Mouse (Mus musculus) brain, embryonic 14.5 days (tissue): ENCODE data around the gene Nkpd1. TPM values are rescaled to one million over a fixed set of nuclear protein-coding genes. Genes with fewer than 3 reads are reported as not detected.
A peak's percentile ranks its signal among the peaks of the same experiment; 100 is the strongest.

Experiments
- DNase-seq: peaks from one replicate; pipeline ENCODE4 v3.0.0-alpha.2; 2011; ENCODE audit warnings: low read depth
- CTCF ChIP-seq: fragments of 200-500 bp; IDR thresholded peaks from 2 replicates; pipeline ENCODE4 v1.5.1; 2012; ENCODE audit warnings: inconsistent platforms, mild to moderate bottlenecking, moderate library complexity, borderline replicate concordance; ENCODE audit not compliant: insufficient read depth, insufficient read length; ENCODE audit errors: extremely low read depth
- POLR2A ChIP-seq: fragments of 200-500 bp; IDR thresholded peaks from 2 replicates; pipeline ENCODE4 v1.6.1; 2012; ENCODE audit warnings: mild to moderate bottlenecking, inconsistent platforms, borderline replicate concordance; ENCODE audit not compliant: poor library complexity, insufficient read depth, insufficient read length, severe bottlenecking; ENCODE audit errors: extremely low read depth
- polyA plus RNA-seq: library from polyadenylated mRNA; depleted of rRNA; stranded (reverse); fragments of >200 nt; gene quantifications from 2 replicates; pipeline ENCODE4 v1.2.3, GENCODE M21; 2012; rRNA removed

Nkpd1 gene
- polyA plus RNA-seq, 1 experiment: 0.51 TPM

GRCm38 (mm10) chr7:19562643-19563410 lies 45.2 kb downstream of the Nkpd1 start, which contains the start of gene Ppp1r37:
Ppp1r37 (minus strand) TSS chr7:19563076.
- peak; percentile 68 for DNase-seq
- TF ChIP-seq CTCF (no peak), POLR2A (no peak)

GRCm38 (mm10) chr7:19563884-19564283 lies 46.2 kb downstream of the Nkpd1 start:
- no peak for DNase-seq
- TF ChIP-seq CTCF: no peak
- TF ChIP-seq POLR2A: no peak

GRCm38 (mm10) chr7:19564455-19564854 lies 46.8 kb downstream of the Nkpd1 start:
- TF ChIP-seq CTCF (peak; percentile 14; the same call in 1 of the 2 replicates), POLR2A (no peak)
- no peak for DNase-seq

- no peak for DNase-seq
- TF ChIP-seq POLR2A: no peak
Measured at GRCm38 (mm10) chr7:19565803-19566202, 48.2 kb downstream of the Nkpd1 start.

GRCm38 (mm10) chr7:19567426-19567825 lies 49.8 kb downstream of the Nkpd1 start:
- no peak for DNase-seq
- TF ChIP-seq POLR2A (no peak), CTCF (no peak)

GRCm38 (mm10) chr7:19569647-19570046 lies 52.0 kb downstream of the Nkpd1 start:
- DNase-seq: no peak
- TF ChIP-seq POLR2A (no peak), CTCF (no peak)

- no peak for TF ChIP-seq CTCF
- TF ChIP-seq POLR2A: peak; percentile 96
- DNase-seq: peak; percentile 89
Measured at GRCm38 (mm10) chr7:19572926-19573775, 55.5 kb downstream of the Nkpd1 start.

GRCm38 (mm10) chr7:19573776-19574140 lies 56.1 kb downstream of the Nkpd1 start:
- TF ChIP-seq POLR2A: no peak
- TF ChIP-seq CTCF: no peak
- DNase-seq: no peak

Other genes with a start within 250 kb of the Nkpd1 start
- 66.4 and 89.0 TPM in 2 replicates for gene Vasp, start 246.0 kb upstream of the Nkpd1 start, polyA plus RNA-seq
- gene Ppm1n, start 237.8 kb upstream of the Nkpd1 start, polyA plus RNA-seq: 1.1 and 1.3 TPM in 2 replicates
- 159 and 189 TPM in 2 replicates for gene Rtn2, start 235.2 kb upstream of the Nkpd1 start, polyA plus RNA-seq
- 0.19 and 0.23 TPM in 2 replicates for gene Fosb, start 207.8 kb upstream of the Nkpd1 start, polyA plus RNA-seq
- gene Ercc1, start 173.1 kb upstream of the Nkpd1 start, polyA plus RNA-seq: 65.1 and 81.9 TPM in 2 replicates
- gene Cd3eap, start 158.4 kb upstream of the Nkpd1 start, polyA plus RNA-seq: 11.9 and 12.7 TPM in 2 replicates
- 8.2 and 8.9 TPM in 2 replicates for gene Ppp1r13l, start 158.1 kb upstream of the Nkpd1 start, polyA plus RNA-seq
- gene Ercc2, start 135.8 kb upstream of the Nkpd1 start, polyA plus RNA-seq: 81.7 and 106 TPM in 2 replicates
- gene Klc3, start 113.7 kb upstream of the Nkpd1 start, polyA plus RNA-seq: 1.5 and 2.5 TPM in 2 replicates
- 0.24 and 0.31 TPM in 2 replicates for gene Ckm, start 113.1 kb upstream of the Nkpd1 start, polyA plus RNA-seq
- 50.7 and 67.0 TPM in 2 replicates for gene Mark4, start 59.0 kb upstream of the Nkpd1 start, polyA plus RNA-seq
- 0.91 and 1.0 TPM in 2 replicates for gene Exoc3l2, start 54.5 kb upstream of the Nkpd1 start, polyA plus RNA-seq
- gene Bloc1s3, start 9.5 kb upstream of the Nkpd1 start, polyA plus RNA-seq: 11.2 and 14.6 TPM in 2 replicates
- gene Trappc6a, start 9.4 kb upstream of the Nkpd1 start, polyA plus RNA-seq: 29.0 and 38.3 TPM in 2 replicates
- gene Ppp1r37, start 45.2 kb downstream of the Nkpd1 start, polyA plus RNA-seq: 116 and 136 TPM in 2 replicates
- 1.4 and 1.6 TPM in 2 replicates for gene Zfp296, start 59.4 kb downstream of the Nkpd1 start, polyA plus RNA-seq
- 67.3 and 72.9 TPM in 2 replicates for gene Gemin7, start 59.8 kb downstream of the Nkpd1 start, polyA plus RNA-seq
- gene Clasrp, start 86.6 kb downstream of the Nkpd1 start, polyA plus RNA-seq: 154 and 197 TPM in 2 replicates
- gene Relb, start 111.6 kb downstream of the Nkpd1 start, polyA plus RNA-seq: 4.8 and 5.3 TPM in 2 replicates
- 89.4 and 114 TPM in 2 replicates for gene Clptm1, start 147.2 kb downstream of the Nkpd1 start, polyA plus RNA-seq
- 0.30 TPM in 2 replicates for gene Apoc2, start 160.1 kb downstream of the Nkpd1 start, polyA plus RNA-seq
- gene Gm44805, start 163.6 kb downstream of the Nkpd1 start, polyA plus RNA-seq: not detected in 2 replicates
- gene Apoc4, start 163.6 kb downstream of the Nkpd1 start, polyA plus RNA-seq: not detected in 2 replicates
- gene Apoc1, start 174.8 kb downstream of the Nkpd1 start, polyA plus RNA-seq: 0.81 and 2.0 TPM in 2 replicates
- 235 and 295 TPM in 2 replicates for gene Apoe, start 181.3 kb downstream of the Nkpd1 start, polyA plus RNA-seq
- 111 and 131 TPM in 2 replicates for gene Tomm40, start 197.6 kb downstream of the Nkpd1 start, polyA plus RNA-seq
- gene Nectin2, start 232.6 kb downstream of the Nkpd1 start, polyA plus RNA-seq: 39.7 and 45.2 TPM in 2 replicates